Mouse (Mus musculus): ENCODE measurements at regions not wholly inside any gene's neighbourhood (a gene's known extent, or its start where the extent isn't known, plus 50 kb on each side); places are given as distances from the start of the nearest gene placed in this dataset.
"Not testable (repeated sequence)": the region's sequence is repeated elsewhere in the genome, so short reads cannot be mapped to it uniquely, and the experiment has no call there.

- H3K4me3 ChIP-seq (ENCODE audit: insufficient read depth, low read depth, low read length): no peak overlapping the region
- WGBS: 54% methylated on average over 12 of the region's 12 CpGs
Measured at GRCm38 (mm10) chr10:69001654-69002435, 149.4 kb upstream of the Rhobtb1 start.

GRCm38 (mm10) chr10:69005199-69005872, 145.9 kb upstream of the Rhobtb1 start:
- no peaks in the 10 kb centered on the region for H3K27me3 ChIP-seq (ENCODE audit: control insufficient read depth, insufficient read depth, low read length)
- H3K4me3 ChIP-seq (ENCODE audit: insufficient read depth, low read depth, low read length): no peak overlapping the region
- no peak overlapping the region for H3K9ac ChIP-seq (ENCODE audit: low read depth, low read length)
- peak; percentile 19 for DNase-seq (ENCODE audit: extremely low read depth, low read depth, low spot score)
- TF ChIP-seq POLR2A (IDR thresholded peaks at IDR 0.05; ENCODE audit: extremely low read depth, insufficient read depth, low read length): no peak
- TF ChIP-seq CTCF (IDR thresholded peaks at IDR 0.05; ENCODE audit: low read depth, low read length): peak; percentile 87
- H3K4me1 ChIP-seq (ENCODE audit: control insufficient read depth, insufficient read depth, low read length): peaks cover 6% of the 10 kb centered on the region
- H3K79me2 ChIP-seq (ENCODE audit: control insufficient read depth, insufficient read depth, low read length): no peaks in the 10 kb centered on the region
- no peaks in the 10 kb centered on the region for H3K36me3 ChIP-seq (ENCODE audit: control insufficient read depth, insufficient read depth, low read length)
- WGBS: 50% methylated on average over 9 of the region's 9 CpGs
- H3K27ac ChIP-seq (replicated peaks; ENCODE audit: insufficient read depth, low read depth, low read length): no peak overlapping the region

More at GRCm38 (mm10) chr10:69001654-69002435, 149.4 kb upstream of the Rhobtb1 start:
- no peak overlapping the region for H3K9ac ChIP-seq (ENCODE audit: low read depth, low read length)
- peak overlapping the region; percentile 53 for H3K27ac ChIP-seq (replicated peaks; ENCODE audit: insufficient read depth, low read depth, low read length)
- no peaks in the 10 kb centered on the region for H3K79me2 ChIP-seq (ENCODE audit: control insufficient read depth, insufficient read depth, low read length)
- DNase-seq (ENCODE audit: extremely low read depth, low read depth, low spot score): peak; percentile 85
- TF ChIP-seq POLR2A (IDR thresholded peaks at IDR 0.05; ENCODE audit: extremely low read depth, insufficient read depth, low read length) (no peak), CTCF (IDR thresholded peaks at IDR 0.05; ENCODE audit: low read depth, low read length) (no peak)
- no peaks in the 10 kb centered on the region for H3K27me3 ChIP-seq (ENCODE audit: control insufficient read depth, insufficient read depth, low read length)
- H3K4me1 ChIP-seq (ENCODE audit: control insufficient read depth, insufficient read depth, low read length): peaks cover 6% of the 10 kb centered on the region
- H3K36me3 ChIP-seq (ENCODE audit: control insufficient read depth, insufficient read depth, low read length): no peaks in the 10 kb centered on the region

GRCm38 (mm10) chr10:69008679-69009078, 142.6 kb upstream of the Rhobtb1 start:
- H3K36me3 ChIP-seq (ENCODE audit: control insufficient read depth, insufficient read depth, low read length); H3K9ac ChIP-seq (ENCODE audit: low read depth, low read length); H3K4me3 ChIP-seq (ENCODE audit: insufficient read depth, low read depth, low read length); H3K4me1 ChIP-seq (ENCODE audit: control insufficient read depth, insufficient read depth, low read length); DNase-seq (ENCODE audit: extremely low read depth, low read depth, low spot score); H3K27ac ChIP-seq (replicated peaks; ENCODE audit: insufficient read depth, low read depth, low read length); H3K27me3 ChIP-seq (ENCODE audit: control insufficient read depth, insufficient read depth, low read length); H3K79me2 ChIP-seq (ENCODE audit: control insufficient read depth, insufficient read depth, low read length): not testable (repeated sequence)
- WGBS: 90% methylated on average over 8 of the region's 8 CpGs

- Histone ChIP-seq H3K79me2 (ENCODE audit: control insufficient read depth, insufficient read depth, low read length) (no peaks in the 10 kb centered on the region), H3K4me3 (ENCODE audit: insufficient read depth, low read depth, low read length) (no peak overlapping the region), H3K36me3 (ENCODE audit: control insufficient read depth, insufficient read depth, low read length) (no peaks in the 10 kb centered on the region), H3K9ac (ENCODE audit: low read depth, low read length) (no peak overlapping the region), H3K27me3 (ENCODE audit: control insufficient read depth, insufficient read depth, low read length) (no peaks in the 10 kb centered on the region), H3K4me1 (ENCODE audit: control insufficient read depth, insufficient read depth, low read length) (no peaks in the 10 kb centered on the region), H3K27ac (replicated peaks; ENCODE audit: insufficient read depth, low read depth, low read length) (no peak overlapping the region)
- no peak for DNase-seq (ENCODE audit: extremely low read depth, low read depth, low spot score)
- 84% methylated on average over 30 of the region's 30 CpGs for WGBS
- no peak for TF ChIP-seq POLR2A (IDR thresholded peaks at IDR 0.05; ENCODE audit: extremely low read depth, insufficient read depth, low read length)
- no peak for TF ChIP-seq CTCF (IDR thresholded peaks at IDR 0.05; ENCODE audit: low read depth, low read length)
Measured at GRCm38 (mm10) chr10:69020811-69021743, 130.2 kb upstream of the Rhobtb1 start.

GRCm38 (mm10) chr10:69033410-69033809, 117.8 kb upstream of the Rhobtb1 start:
- no peak for DNase-seq (ENCODE audit: extremely low read depth, low read depth, low spot score)
- H3K27ac ChIP-seq (replicated peaks; ENCODE audit: insufficient read depth, low read depth, low read length): no peak overlapping the region
- H3K9ac ChIP-seq (ENCODE audit: low read depth, low read length): no peak overlapping the region
- H3K4me3 ChIP-seq (ENCODE audit: insufficient read depth, low read depth, low read length): no peak overlapping the region
- WGBS: 87% methylated on average over 9 of the region's 9 CpGs
- H3K27me3 ChIP-seq (ENCODE audit: control insufficient read depth, insufficient read depth, low read length): no peaks in the 10 kb centered on the region
- no peaks in the 10 kb centered on the region for H3K79me2 ChIP-seq (ENCODE audit: control insufficient read depth, insufficient read depth, low read length)
- no peaks in the 10 kb centered on the region for H3K36me3 ChIP-seq (ENCODE audit: control insufficient read depth, insufficient read depth, low read length)
- TF ChIP-seq POLR2A (IDR thresholded peaks at IDR 0.05; ENCODE audit: extremely low read depth, insufficient read depth, low read length): no peak
- no peak for TF ChIP-seq CTCF (IDR thresholded peaks at IDR 0.05; ENCODE audit: low read depth, low read length)
- no peaks in the 10 kb centered on the region for H3K4me1 ChIP-seq (ENCODE audit: control insufficient read depth, insufficient read depth, low read length)

All from liver, adult 2 months (tissue).